Comparison of ENCODE assay signal across 28 mouse cellular contexts in genomic region chr1:104793488-104793887, GRCm38 (mm10). TPM values are rescaled to one million over a fixed set of nuclear protein-coding genes. Genes with fewer than 3 reads are reported as not detected.
"Had no signal": no experiment of that assay in that cellular context is flagged by ENCODE, and none has a peak within 500 bp of the region (broad histone marks: within the 10 kb centered on the region; RNA-seq: fewer than 3 reads in every experiment).

No protein-coding gene starts in this region.

- H3K27ac ChIP-seq: gastrocnemius, adult 2 months; heart, embryonic 10.5 days; hindbrain, embryonic 12.5 days; hindbrain, embryonic 14.5 days; intestine, embryonic 15.5 days; layer of hippocampus, adult 2 months; left cerebral cortex, adult 2 months; limb, embryonic 10.5 days; limb, embryonic 12.5 days; liver, embryonic 13.5 days; liver, embryonic 15.5 days had no signal

- H3K9ac ChIP-seq: heart, embryonic 12.5 days; hindbrain, embryonic 12.5 days; hindbrain, embryonic 14.5 days; intestine, embryonic 15.5 days; limb, embryonic 12.5 days; liver, embryonic 13.5 days; liver, embryonic 15.5 days had no signal

- H3K36me3 ChIP-seq: heart, embryonic 10.5 days; heart, embryonic 12.5 days; hindbrain, embryonic 12.5 days; intestine, embryonic 15.5 days; limb, embryonic 10.5 days; limb, embryonic 12.5 days; liver, embryonic 13.5 days; liver, embryonic 15.5 days had no signal

- DNase-seq: gastrocnemius, adult 2 months; gastrocnemius, postnatal 10 days; gastrocnemius, postnatal 25 days; heart, adult 18-20 months; heart, postnatal 10 days; heart, postnatal 4 days; kidney, adult 18-20 months; kidney, adult 8-10 months; kidney, postnatal 10 days; kidney, postnatal 25 days; kidney, postnatal 4 days; liver; liver, embryonic 13.5 days had no signal

- H3K9me3 ChIP-seq: heart, embryonic 10.5 days; heart, embryonic 12.5 days; hindbrain, embryonic 12.5 days; intestine, embryonic 15.5 days; limb, embryonic 10.5 days; limb, embryonic 12.5 days; liver, embryonic 13.5 days; liver, embryonic 15.5 days had no signal

- H3K27me3 ChIP-seq: heart, embryonic 12.5 days; hindbrain, embryonic 12.5 days; intestine, embryonic 15.5 days; limb, embryonic 12.5 days; liver, embryonic 13.5 days; liver, embryonic 15.5 days had no signal

- ATAC-seq: hindbrain, embryonic 16.5 days; inflammation-experienced regulatory T-cells, adult 6 months; intestine, embryonic 15.5 days; intestine, postnatal 0 days had no signal

- H3K4me3 ChIP-seq: gastrocnemius, adult 2 months; heart, embryonic 10.5 days; heart, embryonic 12.5 days; hindbrain, embryonic 12.5 days; intestine, embryonic 15.5 days; layer of hippocampus, adult 2 months; left cerebral cortex, adult 2 months; limb, embryonic 10.5 days; limb, embryonic 12.5 days; liver, embryonic 13.5 days; liver, embryonic 15.5 days had no signal

- H3K4me2 ChIP-seq: heart, embryonic 12.5 days; hindbrain, embryonic 12.5 days; hindbrain, embryonic 14.5 days; intestine, embryonic 15.5 days; limb, embryonic 12.5 days; liver, embryonic 11.5 days; liver, embryonic 13.5 days; liver, embryonic 15.5 days had no signal

- H3K4me1 ChIP-seq: heart, embryonic 10.5 days; heart, embryonic 12.5 days; intestine, embryonic 15.5 days; limb, embryonic 10.5 days; limb, embryonic 12.5 days; liver, embryonic 13.5 days; liver, embryonic 15.5 days had no signal

RNA-seq across cellular contexts. Expression of gene Cdh20, which starts 25.2 kb away (rescaled TPM):
- total RNA-seq: granulocyte monocyte progenitor cell, adult 5-6 weeks had no signal
- polyA plus RNA-seq: inflammation-experienced regulatory T-cells, adult 6 months; liver, embryonic 11.5 days; liver, embryonic 13.5 days; liver, embryonic 15.5 days had no signal
